Mouse (Mus musculus): ENCODE results near the gene Epb41l5. TPM values are rescaled to one million over a fixed set of nuclear protein-coding genes. Genes with fewer than 3 reads are reported as not detected.
A peak's percentile ranks its signal among the peaks of the same experiment; 100 is the strongest.

The Epb41l5 gene
- polyA plus RNA-seq, 1 experiment from 2014 or later = 45.9 TPM

GRCm38 (mm10) chr1:119509474-119509873 lies 139.3 kb downstream of the Epb41l5 start:
- Histone ChIP-seq H3K36me3 (no peaks in the 10 kb centered on the region), H3K27me3 (no peaks in the 10 kb centered on the region), H3K9me3 (no peaks in the 10 kb centered on the region), H3K4me1 (peaks cover 49% of the 10 kb centered on the region), H3K27ac (peak overlapping the region; percentile 82), H3K9ac (no peak overlapping the region), H3K4me3 (no peak overlapping the region), H3K4me2 (no peak overlapping the region)
- WGBS = 83% methylated on average over 7 of the region's 7 CpGs
- no peak for ATAC-seq (ENCODE audit: borderline replicate concordance, extremely low read depth, low FRiP score, low TSS enrichment)

GRCm38 (mm10) chr1:119508548-119508947 lies 140.3 kb downstream of the Epb41l5 start:
- H3K4me3 ChIP-seq = no peak overlapping the region
- H3K27ac ChIP-seq = peak overlapping the region; percentile 82
- H3K4me2 ChIP-seq = no peak overlapping the region
- no peak overlapping the region for H3K9ac ChIP-seq
- no peak for ATAC-seq (ENCODE audit: borderline replicate concordance, extremely low read depth, low FRiP score, low TSS enrichment)
- no peaks in the 10 kb centered on the region for H3K27me3 ChIP-seq
- H3K4me1 ChIP-seq = peaks cover 49% of the 10 kb centered on the region
- WGBS = 23% methylated on average over 4 of the region's 4 CpGs
- H3K36me3 ChIP-seq = no peaks in the 10 kb centered on the region
- H3K9me3 ChIP-seq = no peaks in the 10 kb centered on the region

GRCm38 (mm10) chr1:119505951-119506350 lies 142.8 kb downstream of the Epb41l5 start:
- Histone ChIP-seq H3K4me2 (no peak overlapping the region), H3K4me1 (peaks cover 63% of the 10 kb centered on the region), H3K9ac (no peak overlapping the region), H3K9me3 (no peaks in the 10 kb centered on the region), H3K4me3 (no peak overlapping the region), H3K27ac (peak overlapping the region; percentile 9; the same call in 1 of the 2 replicates), H3K27me3 (no peaks in the 10 kb centered on the region), H3K36me3 (peaks cover 11% of the 10 kb centered on the region; the same call in 1 of the 2 replicates)
- WGBS = 76% methylated on average over 3 of the region's 3 CpGs
- ATAC-seq (ENCODE audit: borderline replicate concordance, extremely low read depth, low FRiP score, low TSS enrichment) = no peak

- peak within 1 kb of the TSS; percentile 73 for H3K4me3 ChIP-seq
- WGBS = under 1% methylated on average over 57 of the region's 57 CpGs
- H3K4me2 ChIP-seq = peak within 1 kb of the TSS; percentile 58
- peak within 1 kb of the TSS; percentile 85 for H3K27ac ChIP-seq
- no peaks in the 10 kb centered on the region for H3K27me3 ChIP-seq
- H3K36me3 ChIP-seq = peaks cover 15% of the 10 kb centered on the region; the same call in 1 of the 2 replicates
- H3K9ac ChIP-seq = peak within 1 kb of the TSS; percentile 76
- peak; percentile 96 for ATAC-seq (ENCODE audit: borderline replicate concordance, extremely low read depth, low FRiP score, low TSS enrichment)
- no peaks in the 10 kb centered on the region for H3K9me3 ChIP-seq
- H3K4me1 ChIP-seq = peaks cover 54% of the 10 kb centered on the region
Measured at GRCm38 (mm10) chr1:119504260-119505062, 144.3 kb downstream of the Epb41l5 start, which contains the start of gene Ralb. Ralb (minus strand) TSS chr1:119504794.

GRCm38 (mm10) chr1:119503808-119504207 lies 145.0 kb downstream of the Epb41l5 start:
- no peak for ATAC-seq (ENCODE audit: borderline replicate concordance, extremely low read depth, low FRiP score, low TSS enrichment)
- WGBS = 10% methylated on average over 5 of the region's 5 CpGs
- H3K4me1 ChIP-seq = peaks cover 53% of the 10 kb centered on the region

GRCm38 (mm10) chr1:119503181-119503580 lies 145.6 kb downstream of the Epb41l5 start:
- peak overlapping the region; percentile 58 for H3K4me2 ChIP-seq
- peak overlapping the region; percentile 73 for H3K4me3 ChIP-seq
- no peaks in the 10 kb centered on the region for H3K9me3 ChIP-seq
- H3K27ac ChIP-seq = peak overlapping the region; percentile 85; the same call in 1 of the 2 replicates
- no peak for ATAC-seq (ENCODE audit: borderline replicate concordance, extremely low read depth, low FRiP score, low TSS enrichment)
- peaks cover 54% of the 10 kb centered on the region for H3K4me1 ChIP-seq
- peaks cover 15% of the 10 kb centered on the region; the same call in 1 of the 2 replicates for H3K36me3 ChIP-seq
- no peaks in the 10 kb centered on the region for H3K27me3 ChIP-seq
- 40% methylated on average over 3 of the region's 3 CpGs for WGBS
- peak overlapping the region; percentile 76 for H3K9ac ChIP-seq

More at GRCm38 (mm10) chr1:119503808-119504207, 145.0 kb downstream of the Epb41l5 start:
- peak overlapping the region; percentile 85 for H3K27ac ChIP-seq
- no peaks in the 10 kb centered on the region for H3K27me3 ChIP-seq
- peak overlapping the region; percentile 76 for H3K9ac ChIP-seq
- H3K4me2 ChIP-seq = peak overlapping the region; percentile 58
- H3K9me3 ChIP-seq = no peaks in the 10 kb centered on the region
- H3K36me3 ChIP-seq = peaks cover 15% of the 10 kb centered on the region; the same call in 1 of the 2 replicates
- peak overlapping the region; percentile 73 for H3K4me3 ChIP-seq

GRCm38 (mm10) chr1:119502729-119503128 lies 146.1 kb downstream of the Epb41l5 start:
- H3K9ac ChIP-seq = peak overlapping the region; percentile 76
- H3K4me1 ChIP-seq = peaks cover 52% of the 10 kb centered on the region
- H3K9me3 ChIP-seq = no peaks in the 10 kb centered on the region
- peak overlapping the region; percentile 58 for H3K4me2 ChIP-seq
- no peak for ATAC-seq (ENCODE audit: borderline replicate concordance, extremely low read depth, low FRiP score, low TSS enrichment)
- peak overlapping the region; percentile 73 for H3K4me3 ChIP-seq
- H3K36me3 ChIP-seq = peaks cover 15% of the 10 kb centered on the region; the same call in 1 of the 2 replicates
- WGBS = 89% methylated on average over 11 of the region's 11 CpGs
- H3K27ac ChIP-seq = 0 out of 2 replicates have a peak overlapping the region, but pooled peaks have one; percentile 85
- no peaks in the 10 kb centered on the region for H3K27me3 ChIP-seq

GRCm38 (mm10) chr1:119501881-119502280 lies 146.9 kb downstream of the Epb41l5 start:
- H3K4me3 ChIP-seq = no peak overlapping the region

GRCm38 (mm10) chr1:119499456-119499855 lies 149.3 kb downstream of the Epb41l5 start:
- 91% methylated on average over 10 of the region's 10 CpGs for WGBS
- Histone ChIP-seq H3K4me1 (peaks cover 43% of the 10 kb centered on the region), H3K27me3 (no peaks in the 10 kb centered on the region), H3K9me3 (no peaks in the 10 kb centered on the region), H3K36me3 (peaks cover 15% of the 10 kb centered on the region; the same call in 1 of the 2 replicates), H3K9ac (no peak overlapping the region), H3K27ac (no peak overlapping the region), H3K4me3 (no peak overlapping the region), H3K4me2 (no peak overlapping the region)
- no peak for ATAC-seq (ENCODE audit: borderline replicate concordance, extremely low read depth, low FRiP score, low TSS enrichment)

More at GRCm38 (mm10) chr1:119501881-119502280, 146.9 kb downstream of the Epb41l5 start:
- H3K4me2 ChIP-seq = peak overlapping the region; percentile 58; the same call in 1 of the 2 replicates
- no peaks in the 10 kb centered on the region for H3K27me3 ChIP-seq
- H3K9me3 ChIP-seq = no peaks in the 10 kb centered on the region
- H3K4me1 ChIP-seq = peaks cover 57% of the 10 kb centered on the region
- H3K9ac ChIP-seq = no peak overlapping the region
- H3K36me3 ChIP-seq = peaks cover 15% of the 10 kb centered on the region; the same call in 1 of the 2 replicates
- no peak for ATAC-seq (ENCODE audit: borderline replicate concordance, extremely low read depth, low FRiP score, low TSS enrichment)
- no peak overlapping the region for H3K27ac ChIP-seq
- WGBS = 56% methylated on average over 8 of the region's 8 CpGs

- WGBS = 70% methylated on average over 9 of the region's 9 CpGs
- H3K27me3 ChIP-seq = no peaks in the 10 kb centered on the region
- ATAC-seq (ENCODE audit: borderline replicate concordance, extremely low read depth, low FRiP score, low TSS enrichment) = no peak
- no peak overlapping the region for H3K4me3 ChIP-seq
- H3K9ac ChIP-seq = no peak overlapping the region
- H3K9me3 ChIP-seq = no peaks in the 10 kb centered on the region
- H3K27ac ChIP-seq = 0 out of 2 replicates have a peak overlapping the region, but pooled peaks have one; percentile 12
- peaks cover 15% of the 10 kb centered on the region; the same call in 1 of the 2 replicates for H3K36me3 ChIP-seq
- peaks cover 48% of the 10 kb centered on the region for H3K4me1 ChIP-seq
- no peak overlapping the region for H3K4me2 ChIP-seq
Measured at GRCm38 (mm10) chr1:119498536-119499231, 150.1 kb downstream of the Epb41l5 start.

- Histone ChIP-seq H3K27ac (no peak overlapping the region), H3K4me3 (no peak overlapping the region), H3K4me2 (no peak overlapping the region), H3K4me1 (peaks cover 51% of the 10 kb centered on the region), H3K27me3 (no peaks in the 10 kb centered on the region), H3K36me3 (peaks cover 15% of the 10 kb centered on the region; the same call in 1 of the 2 replicates), H3K9ac (no peak overlapping the region), H3K9me3 (no peaks in the 10 kb centered on the region)
- 78% methylated on average over 5 of the region's 5 CpGs for WGBS
- no peak for ATAC-seq (ENCODE audit: borderline replicate concordance, extremely low read depth, low FRiP score, low TSS enrichment)
Measured at GRCm38 (mm10) chr1:119497346-119498004, 151.3 kb downstream of the Epb41l5 start.

Measured in lung, embryonic 15.5 days (tissue).